Mouse (Mus musculus) hindbrain, embryonic 13.5 days (tissue): ENCODE measurements around the gene Zfp804b. TPM values are rescaled to one million over a fixed set of nuclear protein-coding genes. Genes with fewer than 3 reads are reported as not detected.

ENCODE experiments used
- ATAC-seq: fragments of 200-750 bp; cut with Nextera tagmentation; 2 replicates; pipeline ENCODE4 v1.8.0; 2017; ENCODE audit warnings: moderate TSS enrichment; ENCODE audit not compliant: low FRiP score
- H3K27ac ChIP-seq: fragments of 300-500 bp; sonication (generic); 2 replicates; pipeline ENCODE4 v1.5.1; 2015; ENCODE audit warnings: inconsistent platforms, mild to moderate bottlenecking, moderate library complexity
- H3K27me3 ChIP-seq: fragments of 300-500 bp; sonication (generic); 2 replicates; pipeline ENCODE4 v1.6.1; 2015; ENCODE audit warnings: mild to moderate bottlenecking, inconsistent platforms
- H3K36me3 ChIP-seq: fragments of 300-500 bp; sonication (generic); 2 replicates; pipeline ENCODE4 v1.6.1; 2015; ENCODE audit warnings: mild to moderate bottlenecking, inconsistent platforms
- H3K4me1 ChIP-seq: fragments of 300-500 bp; sonication (generic); replicated peaks from 2 replicates; pipeline ENCODE4 v1.6.1; 2015; ENCODE audit warnings: inconsistent platforms
- H3K4me2 ChIP-seq: fragments of 300-500 bp; sonication (generic); 2 replicates; pipeline ENCODE4 v1.6.1; 2015; ENCODE audit warnings: inconsistent platforms, mild to moderate bottlenecking, moderate library complexity
- H3K4me3 ChIP-seq: fragments of 300-500 bp; sonication (generic); 2 replicates; pipeline ENCODE4 v1.5.1; 2015; ENCODE audit warnings: mild to moderate bottlenecking, inconsistent platforms
- H3K9ac ChIP-seq: fragments of 300-500 bp; sonication (generic); 2 replicates; pipeline ENCODE4 v1.6.1; 2015; ENCODE audit warnings: mild to moderate bottlenecking, inconsistent platforms
- H3K9me3 ChIP-seq: fragments of 300-500 bp; sonication (generic); 2 replicates; pipeline ENCODE4 v1.6.1; 2016; ENCODE audit warnings: inconsistent platforms
- WGBS: fragments of 180-500 bp; shearing (Covaris S2); methylation state at CpG from one replicate; pipeline ENCODE4 v1.1.7; 2015; 5-methylcytosine and 5-hydroxymethylcytosine counted together
- polyA plus RNA-seq: library from polyadenylated mRNA; unstranded; fragments of >200 nt; fragmentation: Nextera tagmentation; extraction: Ambion mirVana; gene quantifications from 2 replicates; pipeline ENCODE4 v1.2.1, GENCODE M21; 2015

Zfp804b gene
- polyA plus RNA-seq, 1 experiment from 2014 or later, result 1.4 TPM

GRCm38 (mm10) chr5:7007468-7007867 is 337.1 kb downstream of the Zfp804b start:
- no peak for ATAC-seq
- H3K27me3 ChIP-seq, result no peaks in the 10 kb centered on the region
- H3K9ac ChIP-seq, result no peak overlapping the region
- no peak overlapping the region for H3K4me3 ChIP-seq
- no peaks in the 10 kb centered on the region for H3K9me3 ChIP-seq
- H3K4me1 ChIP-seq, result no peaks in the 10 kb centered on the region
- 44% methylated on average over 3 of the region's 3 CpGs for WGBS
- H3K36me3 ChIP-seq, result no peaks in the 10 kb centered on the region
- H3K4me2 ChIP-seq, result no peak overlapping the region
- no peak overlapping the region for H3K27ac ChIP-seq

GRCm38 (mm10) chr5:6983993-6984392 is 360.6 kb downstream of the Zfp804b start:
- no peak for ATAC-seq
- Histone ChIP-seq H3K27me3 (no peaks in the 10 kb centered on the region), H3K9ac (no peak overlapping the region), H3K36me3 (no peaks in the 10 kb centered on the region), H3K4me2 (no peak overlapping the region), H3K27ac (no peak overlapping the region), H3K4me3 (no peak overlapping the region), H3K4me1 (no peaks in the 10 kb centered on the region), H3K9me3 (no peaks in the 10 kb centered on the region)
- 91% methylated on average over 4 of the region's 4 CpGs for WGBS

GRCm38 (mm10) chr5:6934837-6935236 is 409.7 kb downstream of the Zfp804b start:
- Histone ChIP-seq H3K4me1 (no peaks in the 10 kb centered on the region), H3K9me3 (no peaks in the 10 kb centered on the region), H3K36me3 (no peaks in the 10 kb centered on the region), H3K4me3 (no peak overlapping the region), H3K9ac (no peak overlapping the region), H3K4me2 (no peak overlapping the region), H3K27me3 (no peaks in the 10 kb centered on the region), H3K27ac (no peak overlapping the region)
- WGBS, result 79% methylated on average over 1 of the region's 1 CpGs
- no peak for ATAC-seq

GRCm38 (mm10) chr5:6911290-6911689 is 433.3 kb downstream of the Zfp804b start:
- no peaks in the 10 kb centered on the region for H3K27me3 ChIP-seq
- H3K27ac ChIP-seq, result no peak overlapping the region
- 94% methylated on average over 3 of the region's 3 CpGs for WGBS
- no peaks in the 10 kb centered on the region for H3K9me3 ChIP-seq
- no peak overlapping the region for H3K9ac ChIP-seq
- no peak overlapping the region for H3K4me2 ChIP-seq
- no peaks in the 10 kb centered on the region for H3K4me1 ChIP-seq
- no peak overlapping the region for H3K4me3 ChIP-seq
- no peak for ATAC-seq
- no peaks in the 10 kb centered on the region for H3K36me3 ChIP-seq

- H3K4me3 ChIP-seq, result no peak overlapping the region
- H3K27ac ChIP-seq, result no peak overlapping the region
- ATAC-seq, result no peak
- no peaks in the 10 kb centered on the region for H3K27me3 ChIP-seq
- no peaks in the 10 kb centered on the region for H3K9me3 ChIP-seq
- no peak overlapping the region for H3K9ac ChIP-seq
- H3K4me2 ChIP-seq, result no peak overlapping the region
- H3K4me1 ChIP-seq, result no peaks in the 10 kb centered on the region
- no peaks in the 10 kb centered on the region for H3K36me3 ChIP-seq
Measured at GRCm38 (mm10) chr5:6881396-6881795, 463.2 kb downstream of the Zfp804b start.

- Histone ChIP-seq H3K27ac (no peak overlapping the region), H3K4me2 (no peak overlapping the region), H3K4me1 (no peaks in the 10 kb centered on the region), H3K27me3 (no peaks in the 10 kb centered on the region), H3K9me3 (no peaks in the 10 kb centered on the region), H3K36me3 (no peaks in the 10 kb centered on the region), H3K4me3 (no peak overlapping the region), H3K9ac (no peak overlapping the region)
- ATAC-seq, result no peak
- 87% methylated on average over 6 of the region's 6 CpGs for WGBS
Measured at GRCm38 (mm10) chr5:6871566-6871965, 473.0 kb downstream of the Zfp804b start.

GRCm38 (mm10) chr5:6870970-6871369 is 473.6 kb downstream of the Zfp804b start:
- H3K4me2 ChIP-seq, result no peak overlapping the region
- no peak overlapping the region for H3K4me3 ChIP-seq
- H3K4me1 ChIP-seq, result no peaks in the 10 kb centered on the region
- H3K9me3 ChIP-seq, result no peaks in the 10 kb centered on the region
- no peak overlapping the region for H3K9ac ChIP-seq
- no peaks in the 10 kb centered on the region for H3K36me3 ChIP-seq
- no peaks in the 10 kb centered on the region for H3K27me3 ChIP-seq
- no peak overlapping the region for H3K27ac ChIP-seq
- no peak for ATAC-seq

GRCm38 (mm10) chr5:6795396-6795795 is 549.2 kb downstream of the Zfp804b start:
- WGBS, result 81% methylated on average over 2 of the region's 2 CpGs
- ATAC-seq, result no peak
- H3K27ac ChIP-seq, result no peak overlapping the region

GRCm38 (mm10) chr5:6769357-6769892 is 575.1 kb downstream of the Zfp804b start:
- Histone ChIP-seq H3K4me3 (no peak overlapping the region), H3K36me3 (no peaks in the 10 kb centered on the region), H3K9ac (no peak overlapping the region), H3K9me3 (no peaks in the 10 kb centered on the region), H3K4me1 (no peaks in the 10 kb centered on the region), H3K27me3 (no peaks in the 10 kb centered on the region), H3K27ac (no peak overlapping the region), H3K4me2 (no peak overlapping the region)
- ATAC-seq, result 0 out of 2 replicates have a peak, but pooled peaks have one; percentile 63
- WGBS, result 70% methylated on average over 6 of the region's 6 CpGs

More at GRCm38 (mm10) chr5:6795396-6795795, 549.2 kb downstream of the Zfp804b start:
- Histone ChIP-seq H3K4me2 (no peak overlapping the region), H3K27me3 (no peaks in the 10 kb centered on the region), H3K4me3 (no peak overlapping the region), H3K4me1 (no peaks in the 10 kb centered on the region), H3K9ac (no peak overlapping the region), H3K36me3 (no peaks in the 10 kb centered on the region), H3K9me3 (no peaks in the 10 kb centered on the region)

Other genes starting within 250 kb of the Zfp804b start
- 0.39 and 1.4 TPM in 2 replicates for gene Tex47, start 40.6 kb downstream of the Zfp804b start, polyA plus RNA-seq